Mouse (Mus musculus) G1E (cell line): ENCODE results near the gene Crybg1.
A peak's percentile ranks its signal among the peaks of the same experiment; 100 is the strongest.

Experiments used
- CTCF ChIP-seq: IDR thresholded peaks from 2 replicates; pipeline ENCODE4 v1.5.1; 2012; ENCODE audit warnings: low read depth, low read length, inconsistent platforms, mixed read lengths
- GATA1 ChIP-seq: IDR thresholded peaks from 2 replicates; pipeline ENCODE4 v1.6.1; 2012; ENCODE audit warnings: borderline replicate concordance, low read length, inconsistent platforms, mixed read lengths
- GATA2 ChIP-seq: IDR thresholded peaks from 2 replicates; pipeline ENCODE4 v1.6.1; 2012; ENCODE audit warnings: low read depth, low read length, inconsistent platforms, borderline replicate concordance
- POLR2AphosphoS5 ChIP-seq: IDR thresholded peaks from 2 replicates; pipeline ENCODE4 v1.6.1; 2012; ENCODE audit warnings: low read depth, low read length, inconsistent platforms; ENCODE audit not compliant: insufficient replicate concordance
- TAL1 ChIP-seq: conservative IDR thresholded peaks from 2 replicates; pipeline ENCODE4 v1.6.1; 2012; ENCODE audit warnings: low read depth, low read length, inconsistent platforms, mixed read lengths

DNA sequence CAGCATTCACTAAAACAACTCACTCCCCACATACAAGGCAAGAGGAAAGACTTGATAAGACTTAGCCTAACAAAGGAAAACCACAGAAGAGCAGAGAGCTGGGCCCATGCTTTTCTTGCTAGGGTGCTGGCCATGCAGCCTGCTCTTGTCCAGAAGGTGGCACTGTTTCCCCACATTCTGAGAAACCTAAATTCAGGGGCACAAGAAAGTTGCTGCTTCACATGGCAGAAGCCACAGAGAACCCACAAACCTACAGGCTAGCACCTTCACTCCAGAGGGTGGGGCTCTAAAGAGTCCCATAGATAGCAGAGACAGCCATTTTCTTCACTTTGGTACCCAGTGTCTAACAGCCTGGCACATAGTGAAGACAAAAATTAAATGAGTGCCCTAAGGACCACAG, 194.7 kb downstream of the Crybg1 start:
- TF ChIP-seq GATA1, result no peak
- 0 out of 2 replicates have a peak, but pooled peaks have one; percentile 15 for TF ChIP-seq CTCF
- TF ChIP-seq TAL1, result no peak
- TF ChIP-seq POLR2AphosphoS5, result no peak
- TF ChIP-seq GATA2, result no peak
